Mouse (Mus musculus): ENCODE data around the gene Dvl3. TPM values are rescaled to one million over a fixed set of nuclear protein-coding genes. Genes with fewer than 3 reads are reported as not detected.
"Not testable (repeated sequence)": the region's sequence is repeated elsewhere in the genome, so short reads cannot be mapped to it uniquely, and the experiment has no call there.

Dvl3 gene
- polyA plus RNA-seq, 1 experiment from 2014 or later: 20.6 TPM

DNA sequence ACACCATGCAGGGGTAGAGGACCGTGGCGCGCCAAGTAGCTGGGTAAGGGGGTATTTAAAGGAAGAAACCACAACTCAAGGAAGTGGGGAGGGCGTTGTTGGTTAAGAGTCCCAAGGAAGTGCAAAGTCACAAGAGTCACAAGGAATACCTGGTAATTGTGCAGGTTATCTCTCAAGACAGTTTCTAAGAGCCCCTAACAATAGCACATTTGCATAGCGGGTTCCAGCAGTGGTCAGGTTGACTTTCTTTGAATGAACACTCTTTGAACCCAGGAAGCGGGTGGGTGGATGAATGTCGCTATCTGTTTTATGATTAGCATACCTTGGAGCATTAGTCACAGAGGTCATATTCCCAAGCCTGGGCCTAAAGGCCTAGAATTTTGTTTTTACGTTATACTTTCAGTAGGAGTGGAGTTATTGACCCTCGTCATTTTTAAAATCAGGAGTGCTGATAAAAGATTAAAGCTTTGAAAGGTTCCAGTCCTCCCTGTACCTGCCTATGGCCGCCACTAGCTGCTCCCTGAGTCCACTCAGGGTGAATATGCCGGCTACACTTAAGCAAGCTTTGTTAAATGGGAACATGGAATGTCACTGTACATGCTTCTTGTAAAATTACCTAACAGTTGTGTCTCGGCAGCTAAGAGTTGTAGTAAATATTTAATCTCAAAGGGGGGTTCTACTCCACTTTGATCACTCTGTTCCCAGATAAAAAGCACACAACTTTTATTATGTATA lies 37.6 kb upstream of the Dvl3 start:
- not testable (repeated sequence) for H3K4me1 ChIP-seq (ENCODE audit: insufficient read depth, low read length); ATAC-seq (ENCODE audit: low FRiP score, low TSS enrichment); H3K4me2 ChIP-seq (replicated peaks; ENCODE audit: low read depth, low read length); H3K9ac ChIP-seq (replicated peaks; ENCODE audit: low read length); H3K9me3 ChIP-seq (ENCODE audit: low read length); H3K27ac ChIP-seq (ENCODE audit: low read length); H3K4me3 ChIP-seq (ENCODE audit: low read length); H3K27me3 ChIP-seq (ENCODE audit: insufficient read depth, low read length); H3K36me3 ChIP-seq (ENCODE audit: insufficient read depth, low read length)
- WGBS: 85% methylated on average over 12 of the region's 12 CpGs

DNA sequence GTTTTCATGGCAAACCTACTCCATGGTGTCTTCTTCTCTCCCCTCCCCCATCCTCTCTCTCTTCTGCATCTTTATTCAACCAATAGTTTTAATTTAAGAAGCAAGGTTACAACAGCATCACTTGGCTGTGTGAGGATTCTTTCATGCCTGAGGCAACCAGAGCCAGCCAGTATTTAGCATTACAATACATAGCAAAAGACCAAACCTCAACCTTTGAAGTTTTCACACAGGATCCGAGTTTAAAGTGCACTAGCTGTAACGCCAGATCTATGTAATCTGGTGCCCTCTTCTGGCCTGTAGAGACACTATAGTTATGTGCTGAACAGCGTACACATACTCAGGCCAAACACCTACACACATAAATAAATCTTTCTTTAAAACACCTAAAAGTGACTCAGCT lies 36.7 kb upstream of the Dvl3 start:
- 0 out of 2 replicates have a peak, but pooled peaks have one; percentile 67 for ATAC-seq (ENCODE audit: low FRiP score, low TSS enrichment)
- H3K4me2 ChIP-seq (replicated peaks; ENCODE audit: low read depth, low read length): no peak overlapping the region
- no peaks in the 10 kb centered on the region for H3K9me3 ChIP-seq (ENCODE audit: low read length)
- no peaks in the 10 kb centered on the region for H3K36me3 ChIP-seq (ENCODE audit: insufficient read depth, low read length)
- WGBS: 30% methylated on average over 3 of the region's 3 CpGs
- H3K9ac ChIP-seq (replicated peaks; ENCODE audit: low read length): no peak overlapping the region
- no peak overlapping the region for H3K4me3 ChIP-seq (ENCODE audit: low read length)
- no peaks in the 10 kb centered on the region for H3K4me1 ChIP-seq (ENCODE audit: insufficient read depth, low read length)
- no peaks in the 10 kb centered on the region for H3K27me3 ChIP-seq (ENCODE audit: insufficient read depth, low read length)
- no peak overlapping the region for H3K27ac ChIP-seq (ENCODE audit: low read length)

DNA sequence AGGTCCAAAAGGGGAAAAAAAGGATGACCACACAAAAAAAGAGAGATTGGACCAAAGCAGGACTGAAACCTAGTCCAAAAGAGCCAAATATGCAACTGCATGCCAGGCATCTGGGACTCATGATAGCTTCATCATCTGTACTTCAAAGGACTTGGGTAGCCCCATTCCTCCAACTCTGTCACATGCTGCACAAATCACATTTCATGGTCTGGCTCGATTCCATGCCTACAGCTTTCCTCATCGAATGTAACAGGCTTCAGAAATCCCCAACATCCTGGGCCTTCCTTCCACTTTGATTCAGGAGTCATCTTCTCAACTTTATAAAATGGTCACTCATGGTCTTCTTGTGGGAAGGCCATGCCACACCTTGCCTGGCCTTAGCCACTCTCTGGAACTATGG lies 35.0 kb upstream of the Dvl3 start:
- no peak overlapping the region for H3K9ac ChIP-seq (replicated peaks; ENCODE audit: low read length)
- 83% methylated on average over 2 of the region's 2 CpGs for WGBS
- no peak for ATAC-seq (ENCODE audit: low FRiP score, low TSS enrichment)
- no peak overlapping the region for H3K4me2 ChIP-seq (replicated peaks; ENCODE audit: low read depth, low read length)
- H3K27me3 ChIP-seq (ENCODE audit: insufficient read depth, low read length): no peaks in the 10 kb centered on the region
- no peak overlapping the region for H3K27ac ChIP-seq (ENCODE audit: low read length)
- no peaks in the 10 kb centered on the region for H3K9me3 ChIP-seq (ENCODE audit: low read length)
- no peak overlapping the region for H3K4me3 ChIP-seq (ENCODE audit: low read length)
- H3K4me1 ChIP-seq (ENCODE audit: insufficient read depth, low read length): no peaks in the 10 kb centered on the region
- no peaks in the 10 kb centered on the region for H3K36me3 ChIP-seq (ENCODE audit: insufficient read depth, low read length)

DNA sequence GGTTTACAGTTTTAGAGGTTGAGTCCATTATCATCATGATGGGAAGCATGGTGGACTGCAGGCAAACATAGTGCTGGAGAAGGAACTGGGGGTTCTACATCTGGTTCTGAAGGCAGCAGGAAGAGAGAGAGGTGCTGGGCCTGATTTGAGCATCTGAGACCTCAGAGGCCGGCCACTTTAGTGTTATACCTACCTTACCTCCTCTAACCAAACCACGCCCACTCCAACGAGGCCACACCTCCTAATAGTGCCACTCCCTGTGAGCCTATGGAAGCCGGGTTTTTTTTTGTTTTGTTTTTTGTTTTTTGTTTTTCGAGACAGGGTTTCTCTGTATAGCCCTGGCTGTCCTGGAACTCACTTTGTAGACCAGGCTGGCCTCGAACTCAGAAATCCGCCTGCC lies 33.1 kb upstream of the Dvl3 start:
- not testable (repeated sequence) for H3K36me3 ChIP-seq (ENCODE audit: insufficient read depth, low read length)
- WGBS: 90% methylated on average over 6 of the region's 7 CpGs

DNA sequence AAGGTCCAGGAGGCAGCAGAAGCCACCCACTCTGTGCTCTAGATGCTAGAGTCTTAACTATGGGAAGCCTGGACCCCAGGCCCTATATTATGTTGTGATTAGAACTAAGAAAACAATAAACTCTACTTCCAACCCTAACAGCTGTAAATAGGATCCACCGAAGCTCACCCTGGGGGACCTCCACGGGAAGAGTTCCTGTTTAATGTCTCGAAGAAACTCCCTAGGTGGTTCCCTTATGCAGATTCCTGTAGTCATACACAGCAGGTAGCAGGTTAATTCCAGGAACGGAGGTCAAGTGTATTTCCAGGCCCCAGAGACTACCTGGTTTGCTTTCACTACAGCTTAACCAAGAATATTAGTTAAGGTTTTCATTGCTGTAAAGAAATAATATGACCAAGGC lies 31.7 kb upstream of the Dvl3 start:
- H3K4me2 ChIP-seq (replicated peaks; ENCODE audit: low read depth, low read length): no peak overlapping the region
- 42% methylated on average over 4 of the region's 4 CpGs for WGBS

More for the DNA sequence above, 33.1 kb upstream of the Dvl3 start:
- H3K27me3 ChIP-seq (ENCODE audit: insufficient read depth, low read length); H3K4me1 ChIP-seq (ENCODE audit: insufficient read depth, low read length); ATAC-seq (ENCODE audit: low FRiP score, low TSS enrichment); H3K9me3 ChIP-seq (ENCODE audit: low read length); H3K4me3 ChIP-seq (ENCODE audit: low read length); H3K27ac ChIP-seq (ENCODE audit: low read length); H3K4me2 ChIP-seq (replicated peaks; ENCODE audit: low read depth, low read length); H3K9ac ChIP-seq (replicated peaks; ENCODE audit: low read length): not testable (repeated sequence)

DNA sequence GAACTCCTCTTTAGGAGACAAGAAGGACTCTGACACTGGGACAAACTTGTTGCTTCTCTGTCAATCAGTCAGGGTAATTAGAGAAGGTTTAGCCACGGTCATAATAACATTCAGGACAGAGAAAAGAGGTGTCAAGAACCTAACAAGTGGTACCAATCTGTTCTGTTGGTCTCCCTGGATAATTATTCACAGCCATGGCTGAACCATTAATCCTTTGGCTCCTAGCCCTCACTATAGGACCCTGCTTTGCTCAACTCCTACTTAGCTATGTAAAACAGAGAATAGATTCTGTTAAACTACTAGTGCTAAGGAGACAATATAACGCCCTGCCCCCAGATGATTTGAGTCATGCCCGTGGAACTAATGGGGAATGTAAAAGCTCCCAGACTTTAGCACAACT lies 30.7 kb upstream of the Dvl3 start:
- no peaks in the 10 kb centered on the region for H3K9me3 ChIP-seq (ENCODE audit: low read length)
- peak; percentile 87 for ATAC-seq (ENCODE audit: low FRiP score, low TSS enrichment)
- H3K36me3 ChIP-seq (ENCODE audit: insufficient read depth, low read length): no peaks in the 10 kb centered on the region
- no peak overlapping the region for H3K9ac ChIP-seq (replicated peaks; ENCODE audit: low read length)
- no peaks in the 10 kb centered on the region for H3K27me3 ChIP-seq (ENCODE audit: insufficient read depth, low read length)
- H3K4me2 ChIP-seq (replicated peaks; ENCODE audit: low read depth, low read length): no peak overlapping the region
- H3K27ac ChIP-seq (ENCODE audit: low read length): no peak overlapping the region
- H3K4me1 ChIP-seq (ENCODE audit: insufficient read depth, low read length): no peaks in the 10 kb centered on the region
- 57% methylated on average over 3 of the region's 3 CpGs for WGBS
- no peak overlapping the region for H3K4me3 ChIP-seq (ENCODE audit: low read length)

More for the DNA sequence above, 31.7 kb upstream of the Dvl3 start:
- no peaks in the 10 kb centered on the region for H3K9me3 ChIP-seq (ENCODE audit: low read length)
- H3K4me3 ChIP-seq (ENCODE audit: low read length): no peak overlapping the region
- H3K27ac ChIP-seq (ENCODE audit: low read length): no peak overlapping the region
- H3K27me3 ChIP-seq (ENCODE audit: insufficient read depth, low read length): no peaks in the 10 kb centered on the region
- ATAC-seq (ENCODE audit: low FRiP score, low TSS enrichment): no peak
- no peaks in the 10 kb centered on the region for H3K4me1 ChIP-seq (ENCODE audit: insufficient read depth, low read length)
- no peaks in the 10 kb centered on the region for H3K36me3 ChIP-seq (ENCODE audit: insufficient read depth, low read length)
- H3K9ac ChIP-seq (replicated peaks; ENCODE audit: low read length): no peak overlapping the region

DNA sequence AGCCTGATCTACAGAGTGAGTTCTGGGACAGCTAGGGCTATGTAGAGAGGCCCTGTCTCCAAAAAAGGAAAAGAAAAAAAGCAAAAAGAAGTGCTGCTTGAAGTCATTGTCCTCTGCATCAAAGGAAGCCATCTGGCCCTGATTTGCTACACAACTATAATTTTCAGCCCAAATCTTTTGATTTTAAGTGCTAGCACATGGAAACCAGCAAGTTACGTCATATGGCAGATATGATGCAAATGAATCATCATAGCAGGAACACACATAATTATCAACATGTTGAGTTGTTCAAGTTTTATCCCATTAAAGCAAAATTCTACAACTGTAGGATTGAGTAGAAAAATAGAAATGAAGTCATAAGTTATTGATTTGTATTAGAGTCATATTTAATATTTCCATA lies 28.6 kb upstream of the Dvl3 start:
- no peaks in the 10 kb centered on the region for H3K4me1 ChIP-seq (ENCODE audit: insufficient read depth, low read length)
- H3K27me3 ChIP-seq (ENCODE audit: insufficient read depth, low read length): no peaks in the 10 kb centered on the region
- H3K36me3 ChIP-seq (ENCODE audit: insufficient read depth, low read length): no peaks in the 10 kb centered on the region
- no peak overlapping the region for H3K4me2 ChIP-seq (replicated peaks; ENCODE audit: low read depth, low read length)
- no peaks in the 10 kb centered on the region for H3K9me3 ChIP-seq (ENCODE audit: low read length)
- WGBS: 86% methylated on average over 1 of the region's 1 CpGs
- H3K27ac ChIP-seq (ENCODE audit: low read length): no peak overlapping the region
- H3K4me3 ChIP-seq (ENCODE audit: low read length): no peak overlapping the region
- no peak for ATAC-seq (ENCODE audit: low FRiP score, low TSS enrichment)
- no peak overlapping the region for H3K9ac ChIP-seq (replicated peaks; ENCODE audit: low read length)

DNA sequence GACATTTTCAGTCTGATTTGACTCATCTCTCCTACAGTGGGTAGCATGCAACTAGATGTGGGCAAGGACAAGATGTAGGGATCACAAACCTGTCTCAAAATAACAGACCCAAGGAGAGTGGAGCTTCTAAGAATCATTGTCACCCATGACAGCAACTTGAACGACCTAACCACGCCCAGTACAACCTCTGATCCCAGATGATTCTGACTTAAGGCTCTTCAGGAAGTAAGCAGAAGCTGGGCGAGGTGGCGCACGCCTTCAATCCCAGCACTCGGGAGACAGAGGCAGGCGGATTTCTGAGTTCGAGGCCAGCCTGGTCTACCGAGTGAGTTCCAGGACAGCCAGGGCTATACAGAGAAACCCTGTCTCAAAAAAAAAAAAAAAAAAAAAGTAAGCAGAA lies 28.0 kb upstream of the Dvl3 start:
- not testable (repeated sequence) for H3K27ac ChIP-seq (ENCODE audit: low read length); H3K27me3 ChIP-seq (ENCODE audit: insufficient read depth, low read length); ATAC-seq (ENCODE audit: low FRiP score, low TSS enrichment); H3K9me3 ChIP-seq (ENCODE audit: low read length); H3K36me3 ChIP-seq (ENCODE audit: insufficient read depth, low read length); H3K4me1 ChIP-seq (ENCODE audit: insufficient read depth, low read length); H3K4me3 ChIP-seq (ENCODE audit: low read length); H3K4me2 ChIP-seq (replicated peaks; ENCODE audit: low read depth, low read length); H3K9ac ChIP-seq (replicated peaks; ENCODE audit: low read length)
- 79% methylated on average over 9 of the region's 9 CpGs for WGBS

DNA sequence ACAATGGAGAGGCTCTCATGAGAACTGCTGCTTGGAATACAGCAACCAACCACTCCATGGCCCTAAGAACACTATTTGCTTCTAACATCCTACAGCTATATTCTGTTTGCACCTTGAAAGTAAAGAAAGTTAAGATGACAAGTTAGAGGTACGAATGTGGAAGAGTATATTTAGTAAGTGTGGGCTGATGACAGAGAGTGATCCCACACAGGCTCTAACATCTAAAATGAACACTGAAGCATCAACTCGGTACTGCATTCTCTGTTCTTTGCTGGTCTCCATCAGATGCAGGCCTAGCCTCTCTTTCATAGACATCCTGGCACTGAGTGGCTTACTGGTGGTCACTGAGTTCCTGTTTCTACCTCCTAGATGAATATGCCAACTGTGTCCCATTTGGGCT lies 27.5 kb upstream of the Dvl3 start:
- Histone ChIP-seq H3K9me3 (ENCODE audit: low read length) (no peaks in the 10 kb centered on the region), H3K9ac (replicated peaks; ENCODE audit: low read length) (no peak overlapping the region), H3K4me3 (ENCODE audit: low read length) (no peak overlapping the region), H3K4me1 (ENCODE audit: insufficient read depth, low read length) (no peaks in the 10 kb centered on the region), H3K27ac (ENCODE audit: low read length) (no peak overlapping the region), H3K4me2 (replicated peaks; ENCODE audit: low read depth, low read length) (no peak overlapping the region), H3K36me3 (ENCODE audit: insufficient read depth, low read length) (no peaks in the 10 kb centered on the region), H3K27me3 (ENCODE audit: insufficient read depth, low read length) (no peaks in the 10 kb centered on the region)
- ATAC-seq (ENCODE audit: low FRiP score, low TSS enrichment): no peak
- 90% methylated on average over 2 of the region's 2 CpGs for WGBS

DNA sequence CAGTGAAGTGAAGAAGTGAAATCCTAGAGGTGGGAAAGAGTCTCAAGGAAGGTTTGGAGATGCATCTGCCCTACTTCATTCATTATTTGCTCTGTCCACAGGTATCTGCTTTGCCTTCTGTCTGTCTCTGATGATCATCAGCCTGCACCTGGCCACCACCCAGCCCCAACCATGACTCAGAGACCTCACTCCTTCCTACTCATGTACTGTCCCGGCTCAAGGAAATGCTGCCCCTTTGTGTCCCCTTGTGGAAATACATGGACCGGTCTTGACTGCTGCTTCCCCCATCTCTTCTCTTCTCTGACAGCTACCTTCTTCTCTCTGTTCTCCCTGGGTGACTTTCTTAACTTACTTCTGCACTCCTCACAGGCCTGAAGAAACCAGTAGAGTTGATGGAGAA lies 26.2 kb upstream of the Dvl3 start:
- H3K4me1 ChIP-seq (ENCODE audit: insufficient read depth, low read length): no peaks in the 10 kb centered on the region
- no peak overlapping the region for H3K9ac ChIP-seq (replicated peaks; ENCODE audit: low read length)
- H3K36me3 ChIP-seq (ENCODE audit: insufficient read depth, low read length): no peaks in the 10 kb centered on the region
- no peaks in the 10 kb centered on the region for H3K9me3 ChIP-seq (ENCODE audit: low read length)
- 35% methylated on average over 2 of the region's 2 CpGs for WGBS
- H3K27ac ChIP-seq (ENCODE audit: low read length): no peak overlapping the region
- no peak overlapping the region for H3K4me2 ChIP-seq (replicated peaks; ENCODE audit: low read depth, low read length)
- H3K4me3 ChIP-seq (ENCODE audit: low read length): no peak overlapping the region
- H3K27me3 ChIP-seq (ENCODE audit: insufficient read depth, low read length): no peaks in the 10 kb centered on the region
- ATAC-seq (ENCODE audit: low FRiP score, low TSS enrichment): peak; percentile 64; the same call in 1 of the 2 replicates

All from kidney, embryonic 16.5 days (tissue).